Mouse (Mus musculus) bone marrow macrophage, adult 2 months (primary cell): ENCODE measurements around the gene Defb48. TPM values are rescaled to one million over a fixed set of nuclear protein-coding genes. Genes with fewer than 3 reads are reported as not detected.

Source experiments
- H3K27ac ChIP-seq: 2 replicates; pipeline ENCODE4 v1.5.1; 2012; ENCODE audit warnings: low read depth, low read length; ENCODE audit not compliant: insufficient read depth
- H3K4me1 ChIP-seq: 2 replicates; pipeline ENCODE4 v1.6.1; 2012; ENCODE audit warnings: low read length; ENCODE audit not compliant: control insufficient read depth, insufficient read depth
- H3K4me3 ChIP-seq: 2 replicates; pipeline ENCODE4 v1.5.1; 2012; ENCODE audit warnings: mild to moderate bottlenecking, low read length, moderate library complexity; ENCODE audit not compliant: insufficient read depth
- CTCF ChIP-seq: IDR thresholded peaks from 2 replicates; pipeline ENCODE4 v1.5.1; 2012; ENCODE audit warnings: low read depth, mild to moderate bottlenecking, low read length, moderate library complexity
- POLR2A ChIP-seq: IDR thresholded peaks from 2 replicates; pipeline ENCODE4 v1.6.1; 2012; ENCODE audit warnings: mild to moderate bottlenecking, low read depth, low read length, borderline replicate concordance
- polyA plus RNA-seq: library from polyadenylated mRNA; stranded (reverse); fragments of >200 nt; gene quantifications from 2 replicates; pipeline ENCODE4 v1.2.4, GENCODE M21; 2012; ENCODE audit not compliant: missing spikeins, insufficient read depth, insufficient read length

Gene Defb48
- not detected in 2 replicates for polyA plus RNA-seq

DNA sequence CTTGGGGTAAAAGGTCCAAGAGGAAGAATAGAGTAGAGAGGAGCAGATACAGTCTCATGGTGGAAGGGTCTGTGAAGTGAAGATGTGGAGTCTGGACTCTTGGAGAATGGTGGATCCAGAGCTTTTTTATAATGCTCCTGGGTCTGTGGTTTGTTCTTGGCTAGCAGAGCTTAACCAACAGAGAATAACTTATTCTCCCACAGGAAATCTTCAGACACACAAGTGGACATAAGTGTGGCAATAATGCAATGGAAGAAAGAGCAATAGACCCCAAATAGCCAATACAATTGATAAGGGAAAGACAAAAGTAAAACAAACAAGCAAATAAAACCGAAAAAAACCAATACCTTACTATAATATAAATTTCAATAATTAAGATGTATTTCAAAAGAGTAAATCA, at the start of gene Defb48:
Gene Defb48 (minus strand): TSS at position 101 of the 400 bp plus-strand sequence.
- TF ChIP-seq POLR2A (no peak), CTCF (no peak)
- H3K4me3 ChIP-seq: no peak within 1 kb of the TSS
- no peak within 1 kb of the TSS for H3K27ac ChIP-seq

DNA sequence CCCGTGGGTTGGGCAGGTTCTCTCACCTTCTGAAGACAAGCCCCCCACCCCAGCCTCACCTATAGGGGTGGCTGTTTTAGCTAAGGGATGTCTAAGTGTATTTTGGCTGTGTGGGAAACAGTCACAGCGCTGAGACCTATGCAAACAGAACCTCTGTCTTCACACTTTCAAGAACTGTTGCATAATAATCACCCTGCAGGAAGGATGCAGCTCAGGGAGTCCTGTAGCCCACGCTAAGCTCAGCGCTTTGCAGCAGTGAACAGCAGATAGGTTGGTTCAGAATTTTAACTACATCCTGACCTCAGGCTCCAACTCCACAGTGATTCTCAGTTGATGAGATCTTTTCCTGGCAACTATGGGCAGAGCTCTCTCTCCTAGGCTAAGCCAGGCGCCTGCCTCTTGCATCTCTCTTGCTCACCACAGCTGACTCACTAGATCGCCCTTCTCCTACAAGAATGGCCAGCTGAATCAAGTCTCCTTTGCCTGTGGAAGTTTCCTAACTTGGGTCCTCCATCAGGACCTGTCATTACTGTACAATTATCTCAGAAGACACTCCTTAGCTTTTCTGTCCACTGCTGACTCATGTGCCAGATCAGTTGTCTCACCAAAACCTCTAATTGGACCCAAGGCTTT, 36.3 kb upstream of the Defb48 start:
- Histone ChIP-seq H3K4me1 (no peaks in the 10 kb centered on the region), H3K27ac (no peak overlapping the region), H3K4me3 (no peak overlapping the region)
- TF ChIP-seq POLR2A: no peak
- no peak for TF ChIP-seq CTCF

More for the DNA sequence above, at the start of gene Defb48:
- peaks cover 3% of the 10 kb centered on the region for H3K4me1 ChIP-seq

DNA sequence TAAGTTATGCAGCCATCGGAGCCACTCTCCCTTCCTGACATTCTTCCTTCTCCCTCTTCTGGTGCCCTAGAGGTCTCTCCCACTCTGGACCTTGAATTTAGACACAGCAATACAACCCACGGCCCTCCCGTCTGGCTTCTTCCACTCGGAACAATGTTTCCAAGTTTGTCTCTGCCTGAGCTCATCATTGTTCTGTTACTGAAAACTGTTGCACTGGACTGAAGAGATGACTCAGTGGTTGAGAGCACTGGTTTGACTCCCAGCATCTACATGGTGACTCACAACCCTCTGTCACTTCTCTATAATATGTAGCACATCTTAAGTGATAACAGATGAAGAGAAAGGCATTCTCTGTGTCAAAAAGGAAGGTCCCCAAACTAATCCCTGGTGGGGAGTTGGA, 30.4 kb upstream of the Defb48 start:
- peaks cover 8% of the 10 kb centered on the region; the same call in 1 of the 2 replicates for H3K4me1 ChIP-seq
- H3K27ac ChIP-seq: no peak overlapping the region
- TF ChIP-seq CTCF: no peak
- TF ChIP-seq POLR2A: no peak
- H3K4me3 ChIP-seq: no peak overlapping the region

DNA sequence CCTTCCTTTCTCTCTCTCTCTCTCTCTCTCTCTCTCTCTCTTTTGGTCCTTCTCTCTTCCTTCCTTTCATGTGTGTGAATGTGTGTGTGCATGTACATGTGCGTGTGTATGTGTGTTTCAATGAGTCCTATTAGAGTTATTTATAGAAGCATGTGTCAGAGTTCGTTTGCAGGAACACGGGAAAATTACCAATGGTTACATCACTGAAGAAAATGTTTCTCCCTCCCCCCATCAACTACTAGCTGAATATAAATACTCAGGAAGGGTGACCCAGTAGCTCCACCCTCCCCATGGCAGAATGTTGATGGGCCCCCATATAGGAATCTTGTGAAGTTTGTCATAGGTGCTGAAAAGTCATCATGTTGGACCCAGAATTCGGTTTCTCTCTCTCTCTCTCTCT, 28.8 kb upstream of the Defb48 start:
- H3K27ac ChIP-seq: no peak overlapping the region
- TF ChIP-seq POLR2A (no peak), CTCF (no peak)
- peaks cover 8% of the 10 kb centered on the region; the same call in 1 of the 2 replicates for H3K4me1 ChIP-seq
- H3K4me3 ChIP-seq: no peak overlapping the region

DNA sequence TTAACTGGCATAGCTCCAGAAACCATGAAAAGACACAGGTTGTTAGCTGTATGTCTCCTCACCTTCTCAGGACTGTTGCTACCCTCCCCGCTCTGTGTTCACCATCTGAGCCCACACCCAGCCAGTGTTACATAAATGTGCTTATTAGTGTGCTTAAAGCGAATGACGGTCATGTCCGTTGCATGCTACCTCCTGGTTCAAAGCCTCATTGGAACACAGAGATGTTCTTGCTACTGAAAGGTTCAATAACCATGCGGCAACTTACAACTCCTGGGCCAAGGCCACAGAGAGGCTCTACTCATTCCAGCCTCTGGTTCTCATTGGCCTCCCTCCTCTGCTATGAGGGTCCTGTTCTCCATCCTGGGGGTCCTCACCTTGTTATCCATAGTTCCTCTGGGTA, 27.2 kb upstream of the Defb48 start, which contains the start of gene Defb43:
Gene Defb43 (plus strand): TSS at position 301 of the 400 bp plus-strand sequence.
- H3K27ac ChIP-seq: no peak within 1 kb of the TSS
- H3K4me3 ChIP-seq: no peak within 1 kb of the TSS
- TF ChIP-seq POLR2A (no peak), CTCF (no peak)
- peaks cover 8% of the 10 kb centered on the region; the same call in 1 of the 2 replicates for H3K4me1 ChIP-seq

DNA sequence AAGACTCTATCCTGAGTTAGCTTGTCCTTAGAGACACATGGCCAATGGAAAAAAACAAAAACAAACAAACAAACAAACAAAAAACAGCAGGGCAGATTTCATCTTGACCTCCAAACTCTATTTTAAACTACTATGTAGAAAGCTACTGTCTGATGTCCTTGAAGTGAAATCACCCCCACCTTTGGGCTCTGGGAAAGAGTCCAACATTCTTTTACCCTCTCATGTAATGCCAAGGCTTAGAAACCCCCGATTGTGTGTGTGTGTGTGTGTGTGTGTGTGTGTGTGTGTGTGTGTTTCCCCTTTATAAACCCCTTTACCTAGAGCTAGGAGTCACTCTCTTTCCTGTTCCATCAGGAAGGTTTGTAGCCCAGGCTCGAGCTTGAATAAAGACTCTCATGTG, 18.3 kb upstream of the Defb48 start:
- Histone ChIP-seq H3K4me3 (no peak overlapping the region), H3K27ac (no peak overlapping the region), H3K4me1 (no peaks in the 10 kb centered on the region)
- TF ChIP-seq CTCF (no peak), POLR2A (no peak)

DNA sequence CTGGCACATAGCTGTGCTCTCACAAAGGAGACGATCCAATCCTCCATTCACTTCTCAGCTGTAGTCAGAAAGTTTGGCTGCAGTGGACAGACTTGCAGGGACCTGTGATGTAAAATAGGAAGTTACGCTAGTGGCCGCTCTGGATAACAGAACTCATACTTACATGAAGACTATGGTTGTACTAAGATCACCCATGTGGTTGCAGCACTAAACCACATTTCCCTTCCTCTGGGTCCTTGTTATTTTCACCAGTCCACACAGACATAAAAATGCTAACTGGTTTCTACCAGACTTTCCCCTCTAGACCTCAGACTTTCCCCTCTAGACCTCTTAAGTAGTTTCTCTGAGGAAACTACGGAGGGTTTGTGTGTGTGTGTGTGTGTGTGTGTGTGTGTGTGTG, 14.7 kb upstream of the Defb48 start:
- no peak for TF ChIP-seq CTCF
- TF ChIP-seq POLR2A: no peak
- Histone ChIP-seq H3K27ac (no peak overlapping the region), H3K4me3 (no peak overlapping the region), H3K4me1 (no peaks in the 10 kb centered on the region)

DNA sequence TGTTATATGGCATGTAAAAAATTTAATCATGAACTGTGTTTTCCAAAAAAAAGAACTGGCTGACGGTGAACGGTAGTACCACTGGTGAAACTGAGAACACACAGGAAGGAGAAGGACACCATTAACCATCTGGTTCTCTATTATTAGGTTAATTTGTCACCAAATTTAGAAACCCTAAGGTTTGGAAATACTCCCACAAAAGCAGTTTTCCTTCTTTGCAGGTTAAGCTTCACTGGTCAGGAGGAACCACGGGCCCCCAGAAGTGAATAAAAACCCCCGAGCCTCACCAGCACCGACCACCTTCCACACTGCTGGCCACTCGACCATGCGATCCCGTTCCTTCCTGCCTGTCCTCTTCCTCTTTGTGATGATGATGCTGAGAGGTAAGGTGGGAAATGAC, 13.5 kb upstream of the Defb48 start, which contains the start of gene Defb47:
Gene Defb47 (plus strand): TSS at position 301 of the 400 bp plus-strand sequence.
- H3K27ac ChIP-seq: no peak within 1 kb of the TSS
- no peak within 1 kb of the TSS for H3K4me3 ChIP-seq
- H3K4me1 ChIP-seq: no peaks in the 10 kb centered on the region
- no peak for TF ChIP-seq POLR2A
- no peak for TF ChIP-seq CTCF

DNA sequence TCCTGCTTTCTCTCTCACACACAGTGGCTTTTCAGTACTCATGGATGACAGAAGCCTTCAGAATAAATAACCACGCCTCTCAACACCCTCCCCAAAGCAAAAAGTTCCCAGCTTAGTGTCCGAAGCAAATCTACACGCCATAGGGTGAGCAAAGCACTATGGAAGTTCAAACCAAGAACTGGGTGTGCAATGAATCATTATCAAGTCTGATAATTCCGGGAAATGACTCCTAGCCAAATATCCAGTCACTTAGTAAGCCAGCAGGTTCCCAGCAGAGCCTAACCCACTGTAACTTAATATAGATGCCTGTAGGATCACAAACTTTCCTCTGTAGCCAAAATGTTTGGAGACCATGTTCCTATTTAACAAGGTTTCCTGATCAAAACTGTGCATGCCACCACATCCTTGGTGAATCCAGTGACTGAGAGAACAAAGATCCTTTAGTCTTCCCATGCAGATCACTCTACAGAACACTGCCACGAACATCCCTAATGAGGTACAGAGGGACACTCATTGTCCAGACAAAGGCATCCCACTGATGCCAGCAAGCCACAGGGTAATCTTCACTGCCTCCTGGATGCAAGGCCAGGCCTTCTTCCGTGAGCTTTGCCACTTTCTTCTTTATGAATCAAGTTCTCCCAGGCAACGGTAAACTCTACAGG, 7.7 kb upstream of the Defb48 start:
- H3K4me3 ChIP-seq: no peak overlapping the region
- TF ChIP-seq POLR2A (no peak), CTCF (no peak)
- H3K4me1 ChIP-seq: no peaks in the 10 kb centered on the region
- H3K27ac ChIP-seq: no peak overlapping the region

DNA sequence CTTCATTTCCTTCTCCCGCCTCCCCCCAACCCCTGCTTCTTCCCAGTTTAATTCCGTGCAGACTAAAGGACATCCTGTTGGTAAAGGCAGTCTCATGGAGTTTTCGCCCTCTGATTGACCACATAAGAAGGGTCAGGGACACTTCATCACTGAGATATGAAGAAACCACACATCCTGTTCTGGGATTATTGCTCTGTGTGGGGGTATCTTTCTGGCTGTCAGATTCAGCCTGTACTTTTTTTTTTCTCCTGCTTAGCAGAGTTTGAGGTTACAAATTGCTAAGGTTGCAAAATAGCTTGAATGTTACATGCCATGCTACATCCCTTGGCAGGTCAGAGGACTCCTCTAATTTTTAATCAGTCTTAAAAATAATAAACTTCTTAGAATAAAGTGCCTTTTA, 7.0 kb upstream of the Defb48 start:
- TF ChIP-seq POLR2A: no peak
- TF ChIP-seq CTCF: no peak
- Histone ChIP-seq H3K4me1 (no peaks in the 10 kb centered on the region), H3K4me3 (no peak overlapping the region), H3K27ac (no peak overlapping the region)
